Mouse (Mus musculus) limb, embryonic 10.5 days (tissue): ENCODE results near the gene P2rx3. TPM values are rescaled to one million over a fixed set of nuclear protein-coding genes. Genes with fewer than 3 reads are reported as not detected.
A peak's percentile ranks its signal among the peaks of the same experiment; 100 is the strongest.

Experiments used
- DNase-seq: peaks from one replicate; pipeline ENCODE4 v3.0.0-alpha.2; 2017; ENCODE audit warnings: low spot score
- H3K27ac ChIP-seq: fragments of 300-500 bp; sonication (generic); 2 replicates; pipeline ENCODE4 v1.5.1; 2016; ENCODE audit warnings: mild to moderate bottlenecking
- H3K27me3 ChIP-seq: fragments of 300-500 bp; sonication (generic); 2 replicates; pipeline ENCODE4 v1.6.1; 2016; ENCODE audit warnings: low read depth, mild to moderate bottlenecking; ENCODE audit not compliant: poor library complexity, severe bottlenecking
- H3K36me3 ChIP-seq: fragments of 300-500 bp; sonication (generic); 2 replicates; pipeline ENCODE4 v1.6.1; 2016; ENCODE audit warnings: mild to moderate bottlenecking, moderate library complexity
- H3K4me1 ChIP-seq: fragments of 300-500 bp; sonication (generic); 2 replicates; pipeline ENCODE4 v1.6.1; 2016
- H3K4me3 ChIP-seq: fragments of 300-500 bp; sonication (generic); 2 replicates; pipeline ENCODE4 v1.5.1; 2016; ENCODE audit warnings: mild to moderate bottlenecking, moderate library complexity
- H3K9me3 ChIP-seq: fragments of 300-500 bp; sonication (generic); replicated peaks from 2 replicates; pipeline ENCODE4 v1.6.1; 2016; ENCODE audit warnings: mild to moderate bottlenecking
- WGBS: fragments of 180-500 bp; shearing (Covaris S2); methylation state at CpG from one replicate; pipeline ENCODE4 v1.1.7; 2016; 5-methylcytosine and 5-hydroxymethylcytosine counted together
- polyA plus RNA-seq: library from polyadenylated mRNA; unstranded; fragments of >200 nt; fragmentation: Nextera tagmentation; extraction: Ambion mirVana; gene quantifications from 2 replicates; pipeline ENCODE4 v1.2.1, GENCODE M21; 2016

P2rx3 gene
- polyA plus RNA-seq, 1 experiment from 2014 or later, result 2.8 TPM

- 78% methylated on average over 8 of the region's 8 CpGs for WGBS
- no peak overlapping the region for H3K27ac ChIP-seq
- no peaks in the 10 kb centered on the region for H3K36me3 ChIP-seq
- no peaks in the 10 kb centered on the region for H3K27me3 ChIP-seq
- H3K9me3 ChIP-seq, result no peaks in the 10 kb centered on the region
- no peak for DNase-seq
- H3K4me3 ChIP-seq, result no peak overlapping the region
- no peaks in the 10 kb centered on the region for H3K4me1 ChIP-seq
These were observed 34.7 kb downstream of the P2rx3 start for GRCm38 (mm10) chr2:85002575-85002974.

- no peaks in the 10 kb centered on the region for H3K27me3 ChIP-seq
- WGBS, result 88% methylated on average over 13 of the region's 13 CpGs
These were observed 35.8 kb downstream of the P2rx3 start for GRCm38 (mm10) chr2:85001497-85001896.

GRCm38 (mm10) chr2:84999486-85000181 lies 37.6 kb downstream of the P2rx3 start:
- H3K4me1 ChIP-seq, result no peaks in the 10 kb centered on the region
- no peaks in the 10 kb centered on the region for H3K36me3 ChIP-seq
- 84% methylated on average over 3 of the region's 3 CpGs for WGBS
- no peak overlapping the region for H3K27ac ChIP-seq
- no peaks in the 10 kb centered on the region for H3K27me3 ChIP-seq
- H3K4me3 ChIP-seq, result no peak overlapping the region
- DNase-seq, result no peak
- no peaks in the 10 kb centered on the region for H3K9me3 ChIP-seq

More at GRCm38 (mm10) chr2:85001497-85001896, 35.8 kb downstream of the P2rx3 start:
- Histone ChIP-seq H3K4me1 (no peaks in the 10 kb centered on the region), H3K36me3 (no peaks in the 10 kb centered on the region), H3K27ac (no peak overlapping the region), H3K9me3 (no peaks in the 10 kb centered on the region), H3K4me3 (no peak overlapping the region)
- no peak for DNase-seq

- Histone ChIP-seq H3K27ac (no peak overlapping the region), H3K36me3 (no peaks in the 10 kb centered on the region), H3K9me3 (no peaks in the 10 kb centered on the region), H3K4me3 (no peak overlapping the region), H3K27me3 (no peaks in the 10 kb centered on the region), H3K4me1 (no peaks in the 10 kb centered on the region)
- no peak for DNase-seq
- WGBS, result 98% methylated on average over 2 of the region's 2 CpGs
These were observed 40.9 kb downstream of the P2rx3 start for GRCm38 (mm10) chr2:84996376-84996775.

GRCm38 (mm10) chr2:84987930-84988329 lies 49.3 kb downstream of the P2rx3 start, which contains the start of gene Prg3:
Prg3 (plus strand) TSS chr2:84988215.
- H3K27ac ChIP-seq, result no peak within 1 kb of the TSS

GRCm38 (mm10) chr2:84980188-84980587 lies 57.1 kb downstream of the P2rx3 start, which contains the start of gene Prg2:
Prg2 (plus strand) TSS chr2:84980461.
- Histone ChIP-seq H3K36me3 (no peaks in the 10 kb centered on the region), H3K27me3 (no peaks in the 10 kb centered on the region), H3K4me1 (peaks cover 3% of the 10 kb centered on the region; the same call in 1 of the 2 replicates), H3K4me3 (no peak within 1 kb of the TSS), H3K9me3 (no peaks in the 10 kb centered on the region), H3K27ac (no peak within 1 kb of the TSS)
- peak; percentile 23 for DNase-seq
- 74% methylated on average over 1 of the region's 1 CpGs for WGBS

More at GRCm38 (mm10) chr2:84987930-84988329, 49.3 kb downstream of the P2rx3 start, which contains the start of gene Prg3:
- no peaks in the 10 kb centered on the region for H3K27me3 ChIP-seq
- H3K4me3 ChIP-seq, result no peak within 1 kb of the TSS
- no peaks in the 10 kb centered on the region for H3K36me3 ChIP-seq
- no peaks in the 10 kb centered on the region for H3K4me1 ChIP-seq
- 74% methylated on average over 1 of the region's 1 CpGs for WGBS
- no peaks in the 10 kb centered on the region for H3K9me3 ChIP-seq
- DNase-seq, result no peak

- Histone ChIP-seq H3K27ac (no peak overlapping the region), H3K4me1 (peaks cover 3% of the 10 kb centered on the region; the same call in 1 of the 2 replicates), H3K36me3 (no peaks in the 10 kb centered on the region), H3K27me3 (no peaks in the 10 kb centered on the region), H3K4me3 (no peak overlapping the region), H3K9me3 (no peaks in the 10 kb centered on the region)
- no peak for DNase-seq
- 94% methylated on average over 2 of the region's 2 CpGs for WGBS
These were observed 61.7 kb downstream of the P2rx3 start for GRCm38 (mm10) chr2:84975580-84975979.

GRCm38 (mm10) chr2:84967318-84967991 lies 69.8 kb downstream of the P2rx3 start:
- no peaks in the 10 kb centered on the region for H3K4me1 ChIP-seq
- DNase-seq, result no peak

GRCm38 (mm10) chr2:84964111-84964801 lies 73.0 kb downstream of the P2rx3 start:
- Histone ChIP-seq H3K36me3 (peaks cover 2% of the 10 kb centered on the region; the same call in 1 of the 2 replicates), H3K27ac (no peak overlapping the region), H3K27me3 (no peaks in the 10 kb centered on the region)

More at GRCm38 (mm10) chr2:84967318-84967991, 69.8 kb downstream of the P2rx3 start:
- no peak overlapping the region for H3K27ac ChIP-seq
- H3K4me3 ChIP-seq, result no peak overlapping the region
- no peaks in the 10 kb centered on the region for H3K9me3 ChIP-seq
- 93% methylated on average over 5 of the region's 5 CpGs for WGBS
- no peaks in the 10 kb centered on the region for H3K36me3 ChIP-seq
- H3K27me3 ChIP-seq, result no peaks in the 10 kb centered on the region

GRCm38 (mm10) chr2:84962906-84963507 lies 74.3 kb downstream of the P2rx3 start:
- no peaks in the 10 kb centered on the region for H3K4me1 ChIP-seq
- no peaks in the 10 kb centered on the region for H3K9me3 ChIP-seq
- no peak overlapping the region for H3K4me3 ChIP-seq
- 46% methylated on average over 6 of the region's 6 CpGs for WGBS
- peak; percentile 21 for DNase-seq
- no peaks in the 10 kb centered on the region for H3K27me3 ChIP-seq
- no peak overlapping the region for H3K27ac ChIP-seq
- peaks cover 14% of the 10 kb centered on the region for H3K36me3 ChIP-seq

More at GRCm38 (mm10) chr2:84964111-84964801, 73.0 kb downstream of the P2rx3 start:
- 91% methylated on average over 7 of the region's 7 CpGs for WGBS
- no peaks in the 10 kb centered on the region for H3K4me1 ChIP-seq
- no peak overlapping the region for H3K4me3 ChIP-seq
- H3K9me3 ChIP-seq, result no peaks in the 10 kb centered on the region
- peak; percentile 10 for DNase-seq

GRCm38 (mm10) chr2:84961901-84962300 lies 75.4 kb downstream of the P2rx3 start:
- Histone ChIP-seq H3K27ac (no peak overlapping the region), H3K27me3 (no peaks in the 10 kb centered on the region), H3K4me3 (no peak overlapping the region), H3K9me3 (no peaks in the 10 kb centered on the region), H3K36me3 (peaks cover 25% of the 10 kb centered on the region), H3K4me1 (no peaks in the 10 kb centered on the region)
- WGBS, result 86% methylated on average over 3 of the region's 3 CpGs
- peak; percentile 12 for DNase-seq

- H3K36me3 ChIP-seq, result peaks cover 31% of the 10 kb centered on the region
- no peak for DNase-seq
- WGBS, result 84% methylated on average over 2 of the region's 2 CpGs
- H3K4me1 ChIP-seq, result no peaks in the 10 kb centered on the region
- H3K27me3 ChIP-seq, result no peaks in the 10 kb centered on the region
- H3K4me3 ChIP-seq, result no peak overlapping the region
- no peaks in the 10 kb centered on the region for H3K9me3 ChIP-seq
- H3K27ac ChIP-seq, result no peak overlapping the region
These were observed 76.0 kb downstream of the P2rx3 start for GRCm38 (mm10) chr2:84961300-84961699.
